Mouse (Mus musculus) heart, postnatal 4 days (tissue): ENCODE results near the gene Arl15. TPM values are rescaled to one million over a fixed set of nuclear protein-coding genes. Genes with fewer than 3 reads are reported as not detected.

Experiments
- DNase-seq: peaks from one replicate; pipeline ENCODE4 v3.0.0; 2021
- total RNA-seq, 2 experiments: library from RNA; stranded (reverse); gene quantifications; 2 replicates each; pipeline ENCODE4 v1.2.3; 2021

Arl15 gene
- total RNA-seq, 2 experiments from 2014 or later: 17.7 to 19.8 TPM

DNA sequence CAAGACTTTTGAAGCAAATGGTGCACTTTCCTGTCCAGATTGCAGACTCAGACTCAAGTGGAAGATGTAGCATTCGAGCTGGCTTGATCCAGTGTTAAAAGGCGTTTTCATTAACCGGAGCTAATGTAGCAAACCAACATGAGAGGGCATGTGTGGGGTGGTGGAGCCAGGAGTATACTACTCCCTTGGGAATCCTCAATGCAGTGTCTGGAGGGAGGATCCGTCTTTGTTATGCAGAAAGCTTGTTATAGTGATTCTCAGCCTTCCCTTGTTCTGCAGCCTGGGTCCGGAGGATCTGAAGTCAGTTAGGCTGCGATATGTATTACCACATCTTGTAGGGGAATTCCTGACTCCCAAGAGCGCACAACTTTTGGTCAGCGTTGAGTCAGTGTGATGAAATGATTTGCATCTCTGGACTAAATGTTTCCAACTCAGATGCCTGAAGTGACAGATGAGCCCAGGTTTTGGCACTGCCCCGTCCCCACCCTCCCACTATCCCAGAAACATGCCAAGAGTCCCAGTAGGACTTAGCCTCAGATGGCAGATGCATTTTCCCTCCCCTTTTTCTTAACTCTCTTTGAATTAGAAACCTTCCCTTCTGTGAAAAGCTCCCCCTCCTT, 363.9 kb downstream of the Arl15 start:
- no peak for DNase-seq

DNA sequence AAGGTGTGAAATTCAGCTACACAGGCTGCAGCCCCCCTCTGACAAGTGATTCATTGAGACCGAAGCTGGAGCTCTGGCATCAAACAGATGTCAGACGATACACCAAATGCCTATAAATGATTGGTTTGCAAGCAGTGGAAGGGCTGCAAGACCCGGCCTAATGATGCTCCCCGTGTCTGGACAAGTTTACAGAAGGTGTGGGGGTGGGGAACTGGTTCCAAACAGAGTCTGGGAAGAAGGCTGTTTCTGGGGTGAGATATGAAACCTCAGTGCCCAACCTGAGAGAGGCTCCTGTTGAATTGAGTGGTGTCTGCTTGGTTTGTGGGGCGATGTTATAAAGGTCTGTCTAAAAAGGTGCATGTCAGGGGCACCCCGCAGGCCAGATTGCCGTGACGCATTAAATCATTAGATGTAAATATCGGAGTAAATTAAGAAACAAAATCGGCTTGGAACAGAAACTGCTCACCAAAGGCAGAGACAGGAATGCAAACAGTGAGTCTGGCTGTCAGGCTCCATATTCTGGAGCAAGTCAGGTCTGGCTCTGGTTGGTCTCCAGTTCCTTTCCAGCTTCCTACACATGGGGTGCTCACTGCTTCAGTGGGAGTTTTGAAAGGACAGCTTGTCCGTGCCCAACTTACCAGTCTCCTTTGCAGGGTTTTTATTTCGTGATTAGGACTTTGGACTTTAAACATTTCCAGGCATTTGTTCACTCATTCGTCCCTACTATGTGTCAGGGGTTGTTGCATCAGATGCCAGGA, 365.5 kb downstream of the Arl15 start:
- DNase-seq: no peak

DNA sequence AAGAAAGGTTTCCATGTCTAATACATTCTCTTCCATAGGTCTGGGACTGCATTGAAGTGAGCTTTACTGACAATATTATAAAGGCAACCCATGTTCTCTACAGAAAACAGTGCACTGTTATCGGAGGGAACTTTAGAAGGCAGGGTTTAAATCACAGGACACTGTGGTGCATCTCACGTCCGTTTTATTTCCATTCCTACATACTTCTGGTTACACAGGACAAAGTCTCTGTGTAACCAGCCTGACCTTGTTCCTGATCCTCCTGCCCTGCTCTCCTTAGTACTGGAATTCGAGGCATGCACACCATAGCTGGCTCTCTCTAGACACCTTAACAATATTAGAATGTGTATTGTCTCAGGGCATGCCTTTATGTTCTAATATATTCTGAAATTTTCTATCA, 368.4 kb downstream of the Arl15 start:
- DNase-seq: no peak

DNA sequence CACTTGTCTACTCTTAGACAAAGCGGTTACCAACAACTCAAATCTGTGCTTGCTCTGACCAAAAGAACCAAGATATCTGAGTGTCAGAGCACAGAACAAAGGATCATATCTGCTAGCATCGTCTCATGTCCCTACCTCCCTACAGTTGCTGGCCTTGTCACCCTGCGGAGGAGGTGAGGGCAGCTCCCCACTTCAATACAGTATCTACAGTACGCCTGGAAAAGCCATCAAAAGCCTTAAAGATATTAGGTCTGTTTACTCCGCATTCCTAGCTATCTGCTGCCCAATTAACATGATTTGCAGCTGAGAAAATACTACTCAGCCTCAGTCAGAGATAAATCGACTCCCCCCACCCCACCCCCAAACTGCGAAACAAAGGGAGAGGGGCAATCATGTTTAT, 371.3 kb downstream of the Arl15 start:
- no peak for DNase-seq

DNA sequence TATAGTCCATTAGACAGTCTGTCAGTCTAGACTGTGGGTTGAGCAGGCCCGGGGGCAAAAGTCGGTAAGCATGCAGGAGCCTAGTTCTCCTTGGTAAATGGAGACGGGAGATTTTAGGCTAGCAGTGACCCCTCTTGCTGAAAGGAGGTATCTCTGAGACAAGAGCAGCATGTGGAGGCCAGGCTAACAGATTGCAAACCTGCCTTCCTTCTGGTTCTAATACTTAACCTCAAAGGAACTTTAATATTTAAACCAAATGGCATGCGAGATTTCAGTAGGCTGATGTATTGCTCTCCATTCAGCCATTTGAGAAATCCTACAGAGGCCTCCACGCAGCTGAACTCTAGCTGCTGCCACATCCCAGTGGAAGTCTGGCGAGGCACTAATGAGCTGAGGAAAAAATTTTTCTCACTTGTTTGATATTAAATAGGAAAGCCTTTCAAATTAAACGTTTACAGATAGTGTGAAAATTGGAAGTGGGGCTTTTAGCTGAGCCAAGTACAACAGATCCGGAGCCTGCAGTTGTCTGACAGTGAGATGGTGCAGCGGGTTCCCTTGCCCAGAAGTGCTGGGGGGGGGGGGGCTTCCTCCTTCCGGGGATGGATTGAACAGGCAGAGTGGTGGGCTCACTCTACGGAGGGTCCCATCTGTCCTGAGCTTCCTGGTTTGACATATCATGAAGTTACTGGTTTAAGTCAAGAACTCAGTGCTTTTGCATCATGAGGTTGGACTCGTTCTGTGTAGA, 372.3 kb downstream of the Arl15 start:
- no peak for DNase-seq

DNA sequence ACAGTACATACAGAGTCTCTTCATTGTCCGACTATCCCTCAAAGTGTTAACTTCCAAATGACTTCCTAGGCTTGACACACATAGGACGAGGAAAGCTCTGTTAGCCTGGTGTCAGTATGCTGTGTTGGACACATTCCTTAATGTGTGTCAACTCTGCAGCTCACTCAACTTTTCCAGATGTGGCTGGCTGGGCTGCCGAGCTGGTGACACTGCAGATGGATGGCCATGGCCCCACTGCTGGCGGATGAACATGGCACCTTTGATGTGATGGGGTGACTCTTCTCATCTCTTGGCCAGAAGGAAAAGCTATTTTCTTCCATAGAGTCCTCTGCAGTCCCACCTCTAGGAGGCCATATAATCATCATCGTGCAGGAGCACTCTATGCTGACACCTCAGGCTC, 375.8 kb downstream of the Arl15 start:
- DNase-seq: no peak

DNA sequence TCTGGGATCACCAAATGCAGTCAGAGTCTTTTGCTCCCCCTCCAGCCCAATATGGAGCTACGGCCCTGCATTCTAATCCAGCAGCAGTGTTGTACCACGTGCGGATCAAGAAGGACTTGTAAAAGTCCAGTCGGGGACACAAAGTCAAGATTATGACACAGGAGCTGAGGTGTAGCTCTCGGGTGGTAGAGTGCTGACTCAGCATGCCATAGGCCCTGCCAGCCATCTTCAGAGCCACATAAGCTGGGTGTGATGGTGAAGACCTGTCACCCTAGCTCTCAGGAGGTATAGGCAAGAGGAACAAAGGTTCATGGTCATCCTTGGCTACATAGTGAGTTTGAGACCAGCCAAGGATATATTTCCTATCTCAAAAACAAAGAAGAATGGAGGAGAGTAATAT, 377.2 kb downstream of the Arl15 start:
- no peak for DNase-seq

DNA sequence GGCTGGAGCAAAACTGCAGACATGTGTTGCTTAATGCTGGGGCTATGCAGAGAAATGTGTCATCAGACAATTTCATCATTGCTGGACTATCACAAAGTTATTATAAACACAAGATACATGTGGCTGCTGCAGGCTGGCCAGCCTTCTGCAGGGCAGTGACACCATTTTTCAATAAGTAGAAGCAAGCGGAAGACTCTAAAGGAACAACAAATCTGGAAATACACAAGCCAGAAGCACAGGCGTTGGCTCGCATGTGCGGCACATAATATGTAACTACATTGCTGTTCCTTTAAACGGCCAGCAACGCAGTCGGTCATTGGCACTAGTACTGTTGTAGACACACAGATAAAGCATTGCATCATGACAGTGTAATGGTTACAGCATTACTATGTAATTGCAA, 393.8 kb downstream of the Arl15 start:
- no peak for DNase-seq

DNA sequence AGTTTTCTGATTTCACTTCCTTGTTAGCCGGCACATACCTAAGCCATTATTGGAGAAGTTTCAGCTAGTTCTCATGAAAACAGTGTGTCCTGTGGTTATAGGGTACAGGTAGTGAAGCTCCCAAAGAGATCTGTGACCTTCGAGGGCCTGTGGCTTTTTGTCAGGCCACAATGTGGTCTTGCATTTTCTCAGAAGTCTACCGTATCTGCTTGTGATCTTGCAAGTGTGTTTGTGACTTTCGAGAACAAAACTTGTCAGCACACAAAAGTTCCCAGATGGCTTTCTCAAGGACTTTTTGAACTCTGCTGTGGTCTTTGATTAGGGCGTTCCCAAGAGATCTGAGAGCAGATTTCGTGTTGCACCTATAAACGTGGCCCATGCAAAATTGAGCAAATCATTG, 394.5 kb downstream of the Arl15 start:
- no peak for DNase-seq

DNA sequence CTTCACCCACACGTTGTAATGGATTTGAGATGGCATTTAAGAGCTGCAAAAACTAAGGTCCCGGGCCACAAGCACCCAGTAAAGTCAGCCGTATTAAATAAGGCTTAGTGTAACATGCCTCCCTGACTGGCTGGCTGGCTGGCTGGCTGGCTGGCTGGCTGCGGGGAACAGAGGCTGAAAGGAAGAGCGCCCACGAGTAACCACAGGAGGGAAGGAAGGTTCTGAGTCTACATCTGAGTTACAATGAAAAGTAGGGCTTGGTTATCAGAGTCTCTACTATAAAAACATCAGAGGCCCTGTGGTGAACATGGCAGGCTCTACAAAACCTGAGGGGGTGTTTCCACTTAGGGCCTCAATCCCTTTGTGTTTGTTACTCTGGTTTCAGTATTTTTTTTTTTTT, 395.1 kb downstream of the Arl15 start:
- DNase-seq: no peak

DNA sequence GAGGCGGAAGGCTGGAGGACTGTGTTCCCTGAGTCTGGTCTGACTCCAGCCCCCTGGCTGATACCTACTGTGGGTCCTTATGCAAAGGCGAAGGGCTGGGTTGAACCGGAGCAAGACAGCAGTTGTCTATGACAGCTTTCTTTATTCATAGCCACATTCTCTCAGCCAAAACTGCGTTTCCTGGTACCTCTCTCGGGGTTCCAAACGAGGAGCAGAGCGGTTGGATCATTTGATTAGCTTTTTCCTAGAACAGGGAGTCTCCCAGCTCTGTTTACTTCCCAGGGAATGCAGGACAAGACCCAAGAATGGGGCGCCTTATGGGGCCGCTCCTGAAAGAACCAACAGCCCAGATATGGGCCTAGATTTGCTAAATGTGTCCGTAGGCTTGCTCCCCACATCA, 396.6 kb downstream of the Arl15 start:
- no peak for DNase-seq

DNA sequence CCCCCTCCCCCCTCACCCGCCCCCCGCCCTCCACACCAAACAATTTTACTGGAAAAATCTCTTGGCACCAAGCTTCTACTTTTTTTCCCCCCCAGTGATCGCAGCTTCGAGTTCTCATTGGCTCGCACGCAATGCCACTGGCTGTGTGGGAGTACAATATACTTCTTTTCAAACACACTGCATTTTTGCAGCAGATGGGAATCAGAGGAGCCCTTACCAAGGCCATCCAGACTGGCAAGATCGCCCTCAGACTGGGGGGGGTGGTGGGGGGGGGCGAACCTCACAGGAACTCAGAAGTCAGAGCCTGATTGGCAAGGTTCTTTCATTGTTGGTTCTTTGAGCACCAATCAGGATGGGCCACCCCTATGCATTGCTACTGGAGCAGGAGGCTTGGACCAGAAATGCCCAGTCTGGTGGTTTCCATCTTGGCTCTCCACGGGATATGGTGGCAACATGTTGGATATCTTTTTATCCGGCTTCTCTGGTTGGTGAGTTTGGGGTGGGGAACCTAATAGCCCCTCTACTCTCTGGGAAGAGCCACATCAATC, 404.0 kb downstream of the Arl15 start:
- no peak for DNase-seq

DNA sequence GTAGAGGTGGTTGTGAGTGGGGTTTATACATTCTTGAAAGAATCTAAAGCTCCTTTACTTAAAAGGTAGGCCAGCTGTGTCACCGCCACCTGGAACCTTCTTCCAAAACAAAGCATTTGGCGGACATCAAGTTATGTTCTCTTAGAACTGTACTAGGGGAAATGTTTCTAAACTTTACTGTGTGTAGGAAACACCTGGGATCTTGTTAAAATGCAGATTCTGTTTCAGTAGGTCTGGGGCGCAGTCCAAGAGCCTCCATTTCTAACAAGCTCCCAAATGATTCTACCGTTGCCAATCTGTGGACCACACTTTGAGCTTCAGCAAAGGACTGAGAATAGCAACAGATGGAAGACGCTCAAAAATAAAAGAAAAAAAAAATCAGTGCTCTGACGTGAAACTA, 405.4 kb downstream of the Arl15 start:
- DNase-seq: no peak

DNA sequence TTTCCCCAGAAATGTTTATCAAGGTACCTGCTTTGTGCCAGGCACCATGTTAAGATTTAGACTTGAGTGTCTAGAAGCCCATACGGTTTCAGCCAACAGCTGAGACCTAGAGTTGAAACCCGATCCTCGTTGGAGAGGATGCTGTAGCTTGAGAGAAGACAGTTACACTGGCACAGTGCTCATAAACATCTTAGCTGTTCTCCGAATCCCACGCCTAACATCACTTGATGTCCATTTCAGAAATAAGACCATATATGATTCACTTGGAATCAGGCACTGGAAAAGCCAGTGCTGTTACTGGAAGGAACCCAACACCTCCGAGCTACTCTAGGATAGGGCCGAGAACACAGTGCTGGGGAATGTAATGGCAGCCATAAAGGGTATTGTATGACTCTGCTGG, 406.2 kb downstream of the Arl15 start:
- DNase-seq: no peak

DNA sequence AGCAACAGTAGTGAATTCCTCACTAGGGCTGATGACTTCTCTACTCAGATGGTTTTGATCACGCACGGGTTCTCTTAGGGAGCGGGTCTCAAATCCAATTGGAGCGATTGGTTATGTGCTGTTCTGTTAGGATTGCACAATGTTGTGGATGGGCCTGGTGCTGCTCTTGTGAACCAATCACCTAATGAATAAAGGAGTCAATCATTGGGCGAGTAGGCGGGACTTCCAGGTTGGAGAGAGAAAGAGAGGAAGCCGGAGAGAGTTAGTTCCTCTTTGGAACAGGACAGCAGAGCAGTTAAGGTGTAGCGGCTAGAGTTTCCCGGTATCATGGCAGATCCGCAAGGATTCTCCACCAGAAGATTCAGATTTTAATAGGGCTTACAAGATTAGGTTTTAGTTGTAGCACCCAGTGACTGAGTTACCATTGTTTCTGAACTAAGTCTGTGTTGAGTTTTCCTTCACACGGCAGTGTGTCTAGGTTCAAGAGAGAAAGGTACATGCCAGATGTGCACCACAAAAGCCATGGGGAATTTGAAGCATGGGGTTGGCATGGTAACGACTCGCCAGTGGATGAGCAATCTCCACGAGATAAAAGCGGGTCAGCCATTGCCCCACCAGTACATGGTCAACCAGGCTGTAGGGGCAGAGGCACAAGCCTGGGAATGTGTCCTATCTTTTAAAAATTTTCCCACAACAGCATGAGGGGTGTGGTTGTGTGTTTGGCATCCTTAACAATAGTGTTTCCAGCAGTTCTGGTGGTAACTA, 408.7 kb downstream of the Arl15 start:
- DNase-seq: no peak

Other genes with a start within 250 kb of the Arl15 start
- gene Snx18, start 175.9 kb upstream of the Arl15 start, total RNA-seq: 10 to 100 TPM; 32.6 to 34.4 TPM
- 10 to 100 TPM; 27.4 to 28.9 TPM for gene Hspb3, start 130.8 kb upstream of the Arl15 start, total RNA-seq